Mouse (Mus musculus) Patski (cell line): ENCODE data around the gene Banf2. TPM values are rescaled to one million over a fixed set of nuclear protein-coding genes. Genes with fewer than 3 reads are reported as not detected.

ENCODE experiments used
- ATAC-seq: fragments of 100-300 bp; one replicate; pipeline ENCODE4 v1.8.0; 2021
- CTCF ChIA-PET: fragments of 350-600 bp; sonication (Branson Sonifier 250); formaldehyde crosslinking; loops from one replicate; lab custom pipeline; 2022; ENCODE audit warnings: inconsistent platforms; lab: Charles Lee
- POLR2A ChIA-PET: fragments of 350-600 bp; sonication (Branson Sonifier 250); formaldehyde crosslinking; loops from one replicate; lab custom pipeline; 2022; ENCODE audit warnings: antibody characterized with exemption, inconsistent platforms; lab: Charles Lee
- DNase-seq: peaks from one replicate; pipeline ENCODE4 v3.0.0-alpha.2; 2011; ENCODE audit warnings: low read depth, low spot score
- H3K27me3 ChIP-seq: fragments of 371-371 bp; one replicate; pipeline ENCODE4 v1.5.1; 2021
- CTCF ChIP-seq: fragments of 100-300 bp; IDR thresholded peaks from one replicate; pipeline ENCODE4 v1.5.1; 2021
- in situ Hi-C: fragments of 300-500 bp; cut with MboI; formaldehyde crosslinking; loops from 3 replicates; pipeline ENCODE4 v1.11.1; 2018; ENCODE audit warnings: low pct_unique_long_range_greater_than_20kb, mixed read lengths
- polyA plus RNA-seq: library from polyadenylated mRNA; unstranded; gene quantifications from one replicate; pipeline ENCODE4 v1.2.3, GENCODE M21; 2021

Gene Banf2
- polyA plus RNA-seq, 1 experiment from 2014 or later: not detected

- in situ Hi-C loops: no loop called here
- CTCF ChIA-PET: no interaction called here
- ATAC-seq (no peak), DNase-seq (no peak)
- H3K27me3 ChIP-seq: no peaks in the 10 kb centered on the region
- TF ChIP-seq CTCF: no peak
- POLR2A ChIA-PET: no interaction called here
These were observed 89.2 kb downstream of the Banf2 start for GRCm38 (mm10) chr2:144122068-144122467.

Other genes starting within 250 kb of the Banf2 start
- gene Bfsp1, start 169.9 kb upstream of the Banf2 start, polyA plus RNA-seq: 0.04 TPM
- gene Dstn, start 117.7 kb upstream of the Banf2 start, polyA plus RNA-seq: 272 TPM
- gene Rrbp1, start 21.8 kb upstream of the Banf2 start, polyA plus RNA-seq: 230 TPM
- gene Mgme1, start 237.6 kb downstream of the Banf2 start, polyA plus RNA-seq: 6.0 TPM
- gene Snx5, start 237.8 kb downstream of the Banf2 start, polyA plus RNA-seq: 145 TPM